Mouse (Mus musculus) left cerebral cortex, adult 18-20 months (tissue): ENCODE data around the gene Sema5b. TPM values are rescaled to one million over a fixed set of nuclear protein-coding genes. Genes with fewer than 3 reads are reported as not detected.

Experiments
- DNase-seq, 2 experiments: peaks; one replicate each; pipeline ENCODE4 v3.0.0; 2021 to 2022; ENCODE audit warnings: low spot score in 2 of 2, mixed read lengths in 1 of 2
- long read RNA-seq, 2 experiments: library from polyadenylated mRNA; stranded (forward); transcript quantifications; one replicate each; pipeline ENCODE4 v2.0.0; 2021
- total RNA-seq, 2 experiments: library from RNA; stranded (reverse); gene quantifications; 2 replicates each; pipeline ENCODE4 v1.2.3; 2021

The Sema5b gene
- total RNA-seq: 10 to 100 TPM; 12.7 to 16.0 TPM
- long read RNA-seq, experiment 1, full-length matches to known transcripts: 3 of 14 reads
- long read RNA-seq, experiment 1, partial matches to known transcripts: 5 of 14 reads
- long read RNA-seq, experiment 1, other reads (novel, unspliced or antisense): 6 of 14 reads
- long read RNA-seq, experiment 2, full-length matches to known transcripts: 7 of 9 reads
- long read RNA-seq, experiment 2, partial matches to known transcripts: 1 of 9 reads
- long read RNA-seq, experiment 2, other reads (novel, unspliced or antisense): 1 of 9 reads

DNA sequence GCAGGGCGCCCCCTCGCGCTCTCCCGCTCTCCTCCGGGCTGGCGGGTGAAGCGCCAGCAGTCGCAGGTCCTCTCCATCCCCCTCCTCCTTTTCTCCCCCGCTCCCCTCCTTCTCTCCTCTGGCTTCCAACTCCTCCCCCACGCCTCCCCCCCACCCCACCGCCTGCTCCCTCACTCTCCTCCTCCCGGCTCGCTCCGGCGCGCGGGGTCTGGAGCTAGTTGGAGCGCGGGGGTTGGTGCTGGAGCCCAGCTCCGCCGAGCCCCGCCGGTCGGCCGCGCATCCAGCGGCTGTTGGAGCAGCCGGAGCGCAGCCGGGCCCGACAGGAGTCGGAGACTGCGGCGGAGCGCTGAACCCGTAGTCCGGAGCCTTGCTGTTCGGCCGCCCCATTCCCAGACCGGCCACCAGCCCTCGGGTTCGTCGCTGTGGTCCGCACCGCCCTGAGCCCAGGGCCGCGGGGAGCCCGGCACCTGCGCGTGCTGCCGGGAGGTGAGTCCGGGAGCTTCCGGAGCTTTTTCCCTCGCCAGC is at the start of gene Sema5b:
Sema5b (plus strand) TSS at position 29 of the 525 bp plus-strand sequence.
- DNase-seq: peak; percentile 28 to 39

DNA sequence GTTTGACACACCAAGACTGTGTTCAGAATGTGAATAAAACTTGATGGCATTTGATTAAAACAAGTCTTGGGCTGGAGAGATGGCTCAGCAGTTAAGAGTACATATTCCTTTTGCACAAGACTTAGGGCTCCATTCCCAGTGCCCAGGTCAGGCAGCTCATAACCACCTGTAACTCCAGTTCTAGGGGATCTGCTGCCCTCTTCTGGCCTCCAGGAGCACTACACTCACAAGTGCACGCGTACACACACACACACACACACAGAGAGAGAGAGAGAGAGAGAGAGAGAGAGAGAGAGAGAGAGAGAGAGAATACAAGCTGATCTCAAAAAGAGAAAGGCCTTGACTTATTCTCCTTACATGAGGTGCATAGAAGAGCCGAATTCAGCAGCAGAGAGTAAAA is 40.6 kb upstream of the Sema5b start:
- DNase-seq: no peak

DNA sequence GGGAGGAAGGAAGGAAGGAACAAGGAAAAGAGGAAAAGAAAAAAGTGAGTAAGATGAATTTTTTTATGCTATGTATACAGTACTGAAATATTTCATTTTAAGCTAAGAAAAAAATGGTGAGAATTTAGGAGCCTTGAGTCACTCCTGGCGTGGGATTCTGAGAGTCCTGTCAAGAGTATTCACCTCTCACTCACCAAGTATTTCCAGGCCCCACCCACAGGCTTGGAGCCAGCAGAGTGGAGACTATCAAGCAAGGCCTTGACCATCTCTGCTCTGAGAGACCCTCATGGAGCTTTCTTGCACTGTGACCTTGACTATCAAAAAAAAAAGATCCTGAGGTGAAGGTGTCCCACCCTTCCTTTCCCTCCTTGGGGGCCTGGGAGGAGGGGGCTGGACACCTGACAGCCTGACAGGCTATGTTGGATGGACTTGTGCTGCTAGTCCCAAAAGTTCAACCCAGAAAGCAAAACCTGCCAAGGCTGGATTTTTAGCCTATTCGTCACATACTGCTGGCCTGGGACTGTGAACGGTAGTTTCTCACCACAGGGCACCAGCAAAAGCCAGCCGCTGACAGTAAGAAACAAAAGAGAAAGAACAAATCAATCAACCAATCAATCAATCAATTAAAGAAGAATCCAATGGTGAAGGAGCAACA is 39.7 kb upstream of the Sema5b start:
- DNase-seq: no peak

DNA sequence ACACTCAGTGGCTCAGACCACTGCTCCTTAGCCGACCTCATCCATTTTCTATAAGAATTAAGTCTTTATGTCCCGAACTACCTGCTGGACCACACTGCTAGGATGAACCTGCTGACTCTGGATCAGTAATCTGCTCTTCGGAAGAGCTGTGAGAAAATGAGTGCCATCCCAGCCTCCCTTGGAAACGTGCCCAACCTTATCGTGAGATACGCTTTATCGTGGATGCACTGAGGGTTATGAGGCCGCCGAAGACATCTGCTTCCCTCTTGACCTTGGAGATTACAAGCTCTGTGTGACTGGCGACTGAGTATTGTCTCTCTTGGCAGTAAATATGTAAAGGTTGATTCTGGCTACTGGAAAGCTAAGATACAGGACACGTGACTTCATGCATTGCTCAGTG is 38.5 kb upstream of the Sema5b start:
- no peak for DNase-seq

DNA sequence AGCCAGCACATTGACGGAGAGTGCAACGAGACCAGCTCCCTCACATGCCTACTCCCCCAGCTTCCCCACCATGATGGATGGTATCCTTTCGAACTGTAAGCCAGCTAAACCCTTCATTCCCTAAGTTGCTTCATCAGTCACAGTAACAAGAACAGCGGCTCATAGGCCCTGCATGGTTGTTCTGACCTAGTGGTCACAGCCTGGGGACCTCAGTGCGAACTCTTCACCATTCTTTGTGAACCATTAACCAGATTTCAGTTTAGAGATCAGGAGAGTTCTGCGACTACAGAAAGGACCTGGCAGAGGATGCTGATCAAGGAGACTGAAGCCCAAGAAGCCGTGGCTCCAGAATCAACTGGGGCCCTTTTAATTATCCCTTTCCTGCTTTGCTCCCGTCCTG is 36.7 kb upstream of the Sema5b start:
- no peak for DNase-seq

DNA sequence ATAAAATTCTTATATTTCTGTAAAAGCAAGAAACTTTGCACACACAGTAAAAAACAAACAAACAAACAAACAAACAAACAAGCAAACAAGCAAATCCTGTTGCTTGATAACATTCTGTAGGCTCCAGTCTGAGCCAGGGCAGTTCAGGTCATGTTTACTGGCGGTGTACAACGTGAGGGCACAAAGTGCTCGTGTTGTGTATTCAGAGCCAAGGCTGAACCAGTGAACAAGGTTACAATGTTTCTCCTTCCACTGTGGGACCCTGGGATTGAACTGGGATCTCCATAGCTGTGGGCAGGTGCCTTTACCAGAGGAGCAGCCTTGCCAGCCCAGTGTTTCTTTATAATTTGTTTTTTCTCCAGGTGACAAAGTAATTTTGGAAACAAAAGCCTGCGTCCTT is 35.2 kb upstream of the Sema5b start:
- DNase-seq: no peak

DNA sequence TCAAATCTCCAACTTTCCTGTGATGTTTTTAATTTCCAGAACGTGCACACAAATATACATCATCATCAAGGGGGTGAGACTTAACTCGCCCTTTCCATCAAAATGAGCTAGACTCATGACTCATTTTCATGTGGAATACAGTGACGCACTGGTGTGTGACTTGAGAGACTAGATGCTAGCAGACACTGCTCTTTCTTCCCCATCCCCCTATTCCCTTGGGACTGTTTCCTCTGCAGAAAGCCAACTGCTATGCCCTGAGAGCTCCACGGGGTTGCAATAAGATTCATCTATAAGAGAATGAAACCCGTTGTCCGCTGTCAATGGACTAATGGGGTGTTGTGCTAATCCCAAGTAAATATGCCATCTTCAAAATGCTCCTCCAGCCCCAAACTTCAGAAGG is 32.4 kb upstream of the Sema5b start:
- DNase-seq: no peak

DNA sequence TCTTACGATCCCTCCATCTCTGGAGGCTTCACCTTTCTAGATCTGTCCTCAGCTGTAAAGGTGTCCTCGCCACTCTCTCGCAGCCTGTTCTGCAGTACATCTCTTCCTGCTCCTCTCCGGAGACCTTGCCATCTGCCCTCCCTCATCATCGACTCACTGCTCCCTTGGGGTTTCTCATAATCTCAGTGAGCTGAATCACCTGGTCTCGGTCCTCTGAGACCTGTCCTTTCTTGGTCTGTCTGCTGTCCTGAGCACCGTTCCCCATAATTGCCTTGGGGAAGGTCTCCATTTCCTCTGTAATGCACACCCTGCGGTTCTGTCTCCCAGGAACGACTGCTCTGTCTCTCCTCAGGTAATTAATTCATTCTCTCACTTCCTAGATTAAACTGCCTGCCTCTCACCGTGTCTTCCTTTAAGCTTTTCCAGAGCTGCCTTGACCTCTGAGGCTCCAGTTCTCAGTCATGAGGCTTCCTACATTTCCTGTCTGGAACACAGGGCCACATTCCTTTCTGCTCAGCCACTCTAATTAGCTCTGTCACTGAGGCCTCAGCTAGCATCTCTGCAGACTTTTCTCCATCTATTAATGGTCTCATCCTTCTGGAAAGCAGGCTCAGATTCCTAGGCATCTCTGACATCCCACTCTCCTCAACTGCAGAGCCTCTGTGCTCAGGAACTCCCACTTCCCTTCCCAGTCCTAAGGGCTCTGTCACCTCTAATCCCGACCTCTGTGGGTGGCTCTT is 31.4 kb upstream of the Sema5b start:
- no peak for DNase-seq

DNA sequence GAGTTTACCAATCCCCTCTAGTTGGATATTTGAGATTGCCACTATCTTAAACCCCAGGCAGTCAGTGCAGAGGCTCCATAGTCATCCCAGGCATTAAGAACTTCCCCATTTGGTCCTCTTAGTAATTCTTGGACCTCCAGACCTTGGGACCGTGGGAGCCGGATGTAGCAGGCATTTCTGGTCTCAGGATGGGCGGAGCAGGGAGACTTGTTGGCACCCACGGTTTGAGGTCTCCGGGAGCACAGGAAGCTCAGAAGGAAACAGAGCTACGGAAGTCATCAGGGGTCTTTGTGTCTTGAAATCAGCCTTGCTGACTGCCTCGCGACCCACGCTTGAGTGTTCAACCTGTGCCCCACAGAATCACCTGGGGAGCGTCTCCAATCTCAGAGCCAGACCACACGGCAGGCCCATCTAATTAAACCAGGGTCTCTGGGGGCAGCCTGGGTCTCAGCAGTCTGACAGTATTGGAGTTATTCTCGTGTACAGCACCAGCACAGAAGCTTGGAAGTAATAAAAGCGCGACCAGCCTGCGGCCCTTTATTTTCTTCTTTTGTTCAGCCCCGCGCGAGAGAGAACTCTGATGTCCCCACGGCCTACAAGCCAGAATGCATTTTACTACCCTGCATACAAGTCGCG is 24.9 kb upstream of the Sema5b start:
- no peak for DNase-seq

DNA sequence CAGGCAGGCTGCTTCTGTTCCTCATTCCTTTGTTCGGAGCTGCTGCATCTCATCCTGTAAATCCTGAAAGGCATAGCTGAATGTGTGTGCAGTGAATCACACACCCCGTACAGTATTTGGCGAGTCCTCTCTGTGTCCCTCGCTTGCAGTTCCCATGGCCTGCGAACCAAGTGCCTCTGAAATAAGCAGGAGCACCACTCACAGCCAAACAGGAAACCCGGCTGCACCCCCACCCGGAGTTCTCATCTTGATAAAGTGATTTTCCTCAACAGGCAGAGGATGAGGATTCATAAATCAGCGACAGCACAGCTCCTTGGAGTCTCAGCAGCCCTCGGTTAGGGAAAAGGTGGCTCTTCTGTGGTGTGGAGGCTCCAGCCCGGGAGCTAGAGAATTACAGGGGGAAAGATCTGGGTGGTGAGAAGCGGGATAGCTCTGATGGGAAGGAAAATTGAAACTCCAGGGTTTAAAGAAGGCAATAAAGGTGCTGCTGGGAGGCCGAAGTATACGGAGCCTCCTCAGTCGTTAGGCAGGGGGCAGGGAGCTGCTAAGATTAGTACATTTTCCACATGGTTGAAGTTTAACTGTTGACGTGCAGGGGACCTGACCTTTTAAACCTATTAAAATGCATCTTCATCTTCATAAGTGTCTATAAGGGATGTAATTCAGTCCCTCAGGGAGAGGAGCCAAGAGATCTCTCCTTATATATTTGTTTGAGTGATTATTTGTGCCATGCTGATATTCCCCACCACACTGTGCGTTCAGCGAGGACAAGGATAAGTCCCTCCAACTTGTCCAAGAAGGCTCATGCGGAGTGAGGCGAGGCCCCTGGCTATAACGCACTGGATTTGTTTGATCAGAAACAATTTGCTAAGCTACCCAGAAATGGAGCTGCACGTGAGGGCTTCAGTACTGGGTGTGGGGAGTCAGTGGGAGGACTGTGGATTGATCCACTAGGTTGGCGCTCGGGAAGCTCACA is 22.7 kb upstream of the Sema5b start:
- no peak for DNase-seq

DNA sequence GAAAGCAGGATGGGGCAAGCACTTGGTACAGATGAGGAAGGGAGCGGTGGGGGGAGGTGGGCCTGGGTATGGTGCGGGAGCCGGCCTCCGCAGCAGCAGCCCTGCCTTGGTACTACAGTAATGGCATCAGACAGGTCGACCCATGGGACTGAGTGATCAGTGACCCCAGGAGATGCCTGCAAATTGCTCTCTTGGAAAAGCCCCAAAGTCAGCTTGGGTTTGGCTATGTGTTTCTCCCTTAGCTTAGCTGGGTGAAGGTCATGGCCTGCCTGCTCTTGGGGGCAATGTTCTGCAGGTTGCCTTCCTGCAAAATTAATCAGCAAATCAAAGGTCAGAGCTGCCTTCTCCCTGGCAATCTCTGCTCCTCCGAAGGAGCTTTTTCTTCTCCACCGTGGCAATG is 21.7 kb upstream of the Sema5b start:
- DNase-seq: no peak

DNA sequence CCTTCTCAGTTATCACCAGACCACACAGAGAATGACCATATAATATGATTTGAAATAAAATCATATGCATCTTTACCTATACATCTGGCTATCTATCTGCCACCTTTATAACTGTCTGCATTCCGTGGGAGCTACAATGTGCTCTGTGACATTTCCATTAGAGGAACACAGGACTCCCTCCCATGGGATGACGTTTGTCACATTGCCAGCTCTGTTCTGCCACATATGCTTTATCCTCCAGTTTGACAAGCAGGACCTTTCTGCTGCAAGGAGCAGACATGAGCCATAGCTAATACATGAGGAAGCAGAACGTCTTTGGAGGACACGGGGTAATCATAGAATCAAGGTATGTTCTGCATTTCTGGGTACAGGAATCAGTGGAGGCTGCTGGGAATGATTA is 16.7 kb upstream of the Sema5b start:
- DNase-seq: no peak

DNA sequence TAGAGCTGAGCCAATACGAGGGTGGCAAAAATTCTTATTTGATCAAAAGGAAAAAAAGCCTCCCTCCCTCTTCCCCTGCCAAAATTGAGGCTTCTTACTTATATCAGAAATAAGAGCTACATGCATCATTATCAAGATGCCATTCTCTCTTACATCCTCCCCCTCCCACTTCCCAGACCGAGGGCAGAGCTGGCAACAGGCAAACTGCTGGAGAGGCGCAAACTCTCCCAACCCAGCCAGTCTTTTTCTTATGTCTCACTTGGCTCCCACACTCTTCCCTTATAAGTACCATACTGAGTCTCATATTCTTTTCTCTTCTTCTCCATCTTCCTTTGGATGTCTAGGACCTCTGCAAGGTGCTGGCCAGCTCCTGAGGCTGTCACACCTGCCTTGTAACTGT is 6.3 kb upstream of the Sema5b start:
- no peak for DNase-seq

DNA sequence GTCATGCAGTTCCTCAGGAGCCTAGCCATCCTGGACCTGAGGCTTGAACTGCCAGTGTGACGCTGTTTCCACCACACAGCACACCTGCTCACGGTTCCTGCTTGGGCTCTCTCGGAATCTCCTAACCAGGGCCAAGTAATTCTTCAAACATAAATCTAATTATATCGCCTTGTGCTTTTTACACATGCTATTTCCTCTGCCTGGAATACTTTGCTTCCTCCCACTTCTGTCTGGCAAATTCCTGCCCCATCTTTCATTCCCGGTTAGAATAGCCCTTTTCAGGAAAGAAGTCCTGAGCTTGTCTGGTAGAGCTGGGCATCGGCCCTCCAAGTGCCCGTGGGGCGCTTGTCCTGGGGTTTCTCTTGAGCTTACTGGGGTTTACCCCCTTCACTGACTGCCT is 3.3 kb upstream of the Sema5b start:
- no peak for DNase-seq

DNA sequence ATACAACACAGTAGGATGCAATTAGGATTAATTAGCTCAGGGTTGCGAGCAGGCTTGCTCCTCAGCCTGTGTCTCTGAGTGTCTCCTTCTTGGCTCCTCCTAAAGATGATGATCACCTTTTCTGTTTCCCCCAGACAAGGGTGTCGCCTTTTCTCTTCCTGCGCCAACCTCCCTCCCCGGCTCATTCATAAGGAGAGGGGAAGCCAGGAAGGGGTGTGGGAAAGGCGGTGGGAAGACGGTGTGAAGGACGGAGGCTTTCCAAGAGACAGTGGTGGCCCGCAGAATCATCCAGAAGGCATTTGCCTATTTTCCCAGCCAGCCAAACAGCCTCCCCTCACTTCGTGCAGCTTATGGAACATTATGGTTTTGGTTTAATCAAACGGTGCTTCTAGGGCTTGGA is 1.9 kb upstream of the Sema5b start:
- DNase-seq: no peak

DNA sequence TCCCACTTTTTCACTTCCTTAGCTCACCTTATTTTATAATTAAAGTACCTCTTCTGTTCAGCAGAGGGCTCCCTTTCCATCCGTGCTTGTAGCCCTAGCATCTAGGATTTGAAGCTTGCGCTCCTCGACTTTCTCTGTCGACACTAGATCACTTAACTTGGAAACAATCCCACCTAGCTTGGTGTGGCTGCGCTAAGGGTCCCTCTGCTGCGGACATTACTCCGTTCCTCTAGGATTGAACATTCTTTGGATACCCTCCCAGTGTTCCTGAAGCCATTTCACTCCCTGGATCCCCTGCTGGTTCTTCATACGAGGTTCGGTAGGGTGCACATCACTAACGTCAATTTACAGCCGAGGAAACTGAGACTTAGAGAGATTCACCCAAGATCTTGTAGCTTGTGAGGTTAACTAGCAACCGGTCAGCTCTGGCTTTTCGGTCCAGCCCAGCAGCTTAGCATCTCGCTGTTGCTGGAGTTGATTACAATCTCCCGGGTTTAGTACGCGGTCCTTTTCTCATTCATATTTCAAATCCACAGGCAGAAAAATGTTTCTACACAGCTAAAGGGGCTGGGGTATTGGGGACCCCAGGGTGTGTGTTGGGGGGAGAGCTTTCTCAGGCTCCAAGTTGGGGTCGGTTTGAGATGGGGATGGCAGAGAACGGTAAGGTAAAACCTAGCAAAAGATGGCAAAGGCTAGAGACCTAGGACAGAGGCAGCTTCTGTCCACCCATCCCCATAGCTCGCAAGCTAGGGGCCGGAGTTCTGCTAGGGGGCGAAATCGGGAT is 420 bp upstream of the Sema5b start:
- peak; percentile 28 to 33 for DNase-seq

DNA sequence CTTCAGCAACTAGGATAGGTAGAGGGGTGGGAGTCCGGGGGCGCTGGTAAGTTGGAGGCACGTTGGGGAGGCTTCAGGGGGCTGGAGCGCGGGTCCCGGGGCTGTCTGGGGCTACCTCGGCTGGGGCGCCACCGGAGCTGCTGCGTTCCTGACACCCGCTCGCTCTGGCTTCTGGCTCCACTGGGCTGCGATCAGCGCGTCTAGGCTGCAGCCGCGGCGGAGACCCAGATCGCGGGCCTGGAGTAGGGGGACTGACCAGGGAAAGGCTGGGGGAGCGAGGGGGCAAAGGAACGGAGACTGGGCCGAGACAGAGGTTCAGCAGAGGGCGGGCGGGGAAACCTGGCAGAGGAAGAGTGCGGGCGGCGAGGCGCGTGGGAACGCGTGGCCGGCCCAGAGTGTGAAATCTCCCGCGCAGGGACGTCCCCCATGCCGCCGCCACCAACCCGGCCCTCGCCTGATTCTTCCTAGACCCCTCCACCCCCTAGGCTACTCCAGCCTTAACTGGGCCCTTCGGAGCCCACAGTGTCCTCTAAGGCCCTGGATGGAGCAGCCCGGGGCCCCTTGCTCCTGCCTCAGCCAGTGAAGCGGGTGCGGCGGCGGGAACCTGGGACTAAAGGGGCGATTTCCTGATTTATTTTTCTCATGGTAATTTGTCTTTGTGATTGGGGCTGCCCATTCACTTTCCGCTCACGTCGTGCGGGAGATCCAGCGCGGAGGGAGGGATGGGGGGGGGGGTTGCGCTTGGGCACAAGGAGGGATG is 896 bp downstream of the Sema5b start:
- DNase-seq: peak; percentile 6 to 17

DNA sequence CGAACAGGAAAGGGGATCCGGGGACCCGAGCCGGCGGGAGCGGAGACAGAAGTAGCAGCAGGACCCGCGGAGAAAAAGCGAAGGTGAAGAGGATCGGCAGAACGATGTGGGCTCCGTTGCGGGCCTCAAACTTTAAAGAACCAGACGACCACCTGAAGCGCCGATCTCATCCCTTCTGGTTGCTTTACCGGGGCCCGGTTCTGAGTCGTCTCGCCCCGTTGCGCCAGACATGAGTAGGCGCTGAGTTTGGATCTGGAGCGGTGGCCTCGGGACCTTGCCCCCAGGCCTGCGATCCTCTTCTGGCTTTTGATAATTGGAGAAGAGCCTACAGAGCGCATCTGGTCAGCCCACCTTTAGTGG is 1.5 kb downstream of the Sema5b start:
- no peak for DNase-seq

DNA sequence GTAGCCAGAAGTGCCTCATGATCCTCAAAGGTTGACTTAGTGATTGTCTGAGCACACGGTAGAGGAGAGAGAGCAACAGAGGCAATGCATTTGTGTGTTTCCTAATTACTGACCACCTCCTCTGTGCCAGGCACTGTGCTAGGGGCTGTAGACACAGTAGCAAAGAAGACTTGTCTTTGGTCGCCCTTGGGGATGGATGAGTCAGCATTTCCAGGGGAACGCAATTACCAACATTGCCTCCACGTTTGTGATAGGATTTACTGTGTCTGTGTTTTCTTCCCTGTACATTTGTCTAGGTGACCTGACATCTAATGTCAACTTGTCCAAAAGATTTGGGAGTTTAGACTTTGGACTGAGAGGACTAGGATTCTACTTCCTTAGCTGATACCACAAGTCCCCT is 4.8 kb downstream of the Sema5b start:
- no peak for DNase-seq
